Mouse (Mus musculus): ENCODE measurements around the gene Cblc. TPM values are rescaled to one million over a fixed set of nuclear protein-coding genes. Genes with fewer than 3 reads are reported as not detected.

Cblc gene
- polyA plus RNA-seq (2014; fragmentation: Nextera tagmentation; extraction: Ambion mirVana) = 4.7 TPM in 2 replicates

DNA sequence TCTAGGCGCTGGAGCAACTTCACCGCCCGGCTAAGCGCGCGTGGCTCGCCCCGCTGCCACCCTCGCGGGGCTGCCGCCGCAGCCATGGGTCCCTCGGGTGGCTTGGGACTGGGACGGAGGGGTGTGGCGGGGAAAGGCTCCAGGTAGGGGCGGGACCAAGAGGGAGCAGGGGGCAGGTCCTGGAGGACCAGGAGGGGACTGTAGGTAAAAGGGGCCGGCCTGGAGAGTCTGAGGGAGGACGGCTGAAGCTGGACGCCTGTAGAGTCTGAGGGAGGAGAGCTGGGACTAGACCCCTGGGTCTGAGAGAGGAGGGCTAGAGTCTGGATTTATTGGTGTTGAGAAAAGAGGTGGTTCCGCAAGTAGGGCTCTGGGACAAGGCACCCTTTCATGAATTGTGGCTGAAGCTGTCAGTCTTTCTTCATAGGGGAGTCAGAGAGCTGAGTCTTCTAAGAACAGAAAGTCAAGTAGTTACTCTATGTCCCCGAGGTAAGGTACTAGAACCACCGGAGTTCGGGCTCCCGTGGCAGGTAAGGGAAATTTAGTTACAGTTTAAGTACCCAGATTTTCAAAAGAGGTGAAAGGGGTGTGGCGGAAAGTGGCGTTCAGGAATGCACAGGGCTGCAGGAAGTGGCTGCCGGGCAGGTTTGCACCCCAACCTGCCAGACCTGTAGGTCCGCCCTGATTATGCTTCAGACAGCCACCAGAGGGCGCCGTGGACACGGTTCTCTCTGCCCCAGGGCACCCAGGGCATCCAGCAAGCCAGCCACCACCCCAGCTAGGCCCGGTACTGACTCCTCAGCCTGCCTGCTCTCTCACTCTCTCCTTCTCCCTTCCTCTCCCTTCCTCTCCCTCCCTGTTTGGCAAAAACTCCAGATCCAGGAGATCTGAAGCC, at the start of gene Cblc:
TSS of gene Cblc (minus strand) at position 113 of the 892 bp plus-strand sequence.
- no peaks in the 10 kb centered on the region for H3K9me3 ChIP-seq (ENCODE audit: control insufficient read depth, low read length)
- H3K27ac ChIP-seq (replicated peaks; ENCODE audit: low read depth, low read length) = peak within 1 kb of the TSS; percentile 35
- DNase-seq (ENCODE audit: low spot score) (peak; percentile 79), ATAC-seq (ENCODE audit: low read depth) (peak; percentile 90)
- 2% methylated on average over 32 of the region's 32 CpGs for WGBS
- peak within 1 kb of the TSS; percentile 34 for H3K4me3 ChIP-seq (ENCODE audit: low read depth, low read length)
- peak within 1 kb of the TSS; percentile 47 for H3K4me2 ChIP-seq (ENCODE audit: low read depth, low read length)
- H3K9ac ChIP-seq (ENCODE audit: low read depth, low read length) = peak within 1 kb of the TSS; percentile 50
- H3K36me3 ChIP-seq (ENCODE audit: control insufficient read depth, insufficient read depth, low read length) = no peaks in the 10 kb centered on the region
- peaks cover 25% of the 10 kb centered on the region for H3K27me3 ChIP-seq (replicated peaks; ENCODE audit: control insufficient read depth, insufficient read depth, low read length)
- H3K4me1 ChIP-seq (ENCODE audit: control insufficient read depth, insufficient read depth, low read length) = no peaks in the 10 kb centered on the region

DNA sequence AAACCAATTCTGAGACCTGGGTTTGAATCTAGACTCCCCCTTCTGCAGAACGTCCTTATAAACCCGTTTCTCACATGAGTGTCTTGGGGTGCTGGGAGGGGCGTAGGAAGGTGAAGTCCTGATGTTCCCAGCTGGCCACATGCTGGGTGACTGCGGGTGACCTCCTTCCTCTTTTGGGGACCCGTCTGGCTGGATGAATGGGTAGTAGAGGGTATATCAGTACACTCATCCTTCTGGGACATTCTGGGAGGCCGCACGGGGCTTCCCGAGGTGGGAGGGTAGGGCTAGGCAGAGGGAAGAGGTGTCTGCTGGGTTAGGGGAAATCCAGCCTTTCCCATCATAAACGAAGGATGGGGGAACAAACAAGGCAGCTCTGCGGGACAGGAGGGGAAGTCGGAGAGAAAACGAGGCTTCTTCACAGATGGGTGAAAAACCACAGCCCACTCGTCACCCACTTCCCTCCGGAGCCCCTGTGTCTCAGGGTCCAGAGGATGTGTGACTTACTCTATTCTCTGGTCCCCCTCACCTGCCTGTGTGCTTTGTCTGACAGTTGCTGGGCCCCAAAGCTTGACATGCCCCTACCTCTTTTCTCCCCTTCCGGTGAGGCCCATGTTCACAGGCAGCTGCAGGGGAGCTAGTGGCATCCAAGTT, 48.0 kb upstream of the Cblc start:
- 67% methylated on average over 15 of the region's 15 CpGs for WGBS
- Histone ChIP-seq H3K4me1 (ENCODE audit: control insufficient read depth, insufficient read depth, low read length) (no peaks in the 10 kb centered on the region), H3K27me3 (replicated peaks; ENCODE audit: control insufficient read depth, insufficient read depth, low read length) (peaks cover 17% of the 10 kb centered on the region), H3K36me3 (ENCODE audit: control insufficient read depth, insufficient read depth, low read length) (no peaks in the 10 kb centered on the region), H3K9ac (ENCODE audit: low read depth, low read length) (no peak overlapping the region), H3K27ac (replicated peaks; ENCODE audit: low read depth, low read length) (no peak overlapping the region), H3K9me3 (ENCODE audit: control insufficient read depth, low read length) (no peaks in the 10 kb centered on the region), H3K4me2 (ENCODE audit: low read depth, low read length) (no peak overlapping the region), H3K4me3 (ENCODE audit: low read depth, low read length) (no peak overlapping the region)
- DNase-seq (ENCODE audit: low spot score) (no peak), ATAC-seq (ENCODE audit: low read depth) (no peak)

DNA sequence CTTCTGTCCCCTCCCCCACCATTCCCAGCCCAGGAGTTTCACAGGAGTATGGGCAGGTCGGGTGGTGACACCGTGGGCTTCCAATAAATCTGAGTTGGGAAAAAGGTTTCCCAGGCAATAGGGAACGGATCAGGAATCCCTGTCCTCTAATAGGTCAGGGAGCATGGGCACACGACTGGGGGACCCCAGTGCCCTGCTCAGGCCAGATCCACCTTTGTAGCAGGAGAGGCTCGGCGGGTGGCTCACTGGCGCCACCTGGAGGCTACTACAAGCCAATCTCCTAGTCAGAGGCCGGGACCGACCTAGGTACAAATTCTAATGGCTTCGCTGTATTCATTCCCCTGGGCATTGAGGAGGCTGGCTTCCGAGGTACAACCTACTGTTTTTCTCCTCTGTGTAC, 47.0 kb upstream of the Cblc start:
- no peak overlapping the region for H3K4me2 ChIP-seq (ENCODE audit: low read depth, low read length)
- H3K27ac ChIP-seq (replicated peaks; ENCODE audit: low read depth, low read length) = no peak overlapping the region
- H3K36me3 ChIP-seq (ENCODE audit: control insufficient read depth, insufficient read depth, low read length) = no peaks in the 10 kb centered on the region
- H3K9ac ChIP-seq (ENCODE audit: low read depth, low read length) = no peak overlapping the region
- no peaks in the 10 kb centered on the region for H3K4me1 ChIP-seq (ENCODE audit: control insufficient read depth, insufficient read depth, low read length)
- DNase-seq (ENCODE audit: low spot score) (peak; percentile 64), ATAC-seq (ENCODE audit: low read depth) (no peak)
- no peaks in the 10 kb centered on the region for H3K9me3 ChIP-seq (ENCODE audit: control insufficient read depth, low read length)
- peaks cover 17% of the 10 kb centered on the region for H3K27me3 ChIP-seq (replicated peaks; ENCODE audit: control insufficient read depth, insufficient read depth, low read length)
- 2% methylated on average over 11 of the region's 11 CpGs for WGBS
- H3K4me3 ChIP-seq (ENCODE audit: low read depth, low read length) = no peak overlapping the region

DNA sequence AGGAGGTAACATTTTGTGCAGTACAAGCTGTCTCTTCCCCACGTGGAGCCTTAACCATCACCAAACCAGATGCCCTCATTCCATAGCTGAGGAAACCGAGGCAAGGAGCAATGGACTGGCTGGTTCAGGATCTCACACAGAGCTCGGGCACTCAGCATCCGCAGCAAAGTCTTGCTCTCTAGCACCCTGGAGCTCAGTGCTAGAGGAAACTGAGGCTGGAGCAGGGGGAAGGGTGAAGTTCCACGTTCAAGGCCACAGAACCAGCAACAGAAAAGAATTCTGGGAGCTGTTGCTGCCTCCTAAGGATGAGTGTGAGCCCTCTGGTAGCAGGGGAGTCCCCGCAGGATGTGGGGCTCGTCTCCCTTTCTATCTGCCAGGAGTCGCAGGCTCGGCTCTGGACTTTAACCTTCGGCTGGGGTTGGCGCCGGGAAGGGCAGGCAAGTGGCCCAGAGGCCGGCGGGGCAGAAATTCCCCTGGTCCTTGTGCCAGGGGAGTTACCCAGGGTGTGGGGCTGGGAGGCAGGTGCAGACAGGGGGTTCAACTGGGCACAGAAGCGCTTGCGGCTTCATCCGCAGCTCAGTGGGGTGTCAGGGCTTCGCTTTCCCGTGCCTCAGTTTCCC, 46.4 kb upstream of the Cblc start:
- Histone ChIP-seq H3K4me1 (ENCODE audit: control insufficient read depth, insufficient read depth, low read length) (no peaks in the 10 kb centered on the region), H3K4me3 (ENCODE audit: low read depth, low read length) (no peak overlapping the region), H3K9ac (ENCODE audit: low read depth, low read length) (no peak overlapping the region), H3K27ac (replicated peaks; ENCODE audit: low read depth, low read length) (no peak overlapping the region), H3K9me3 (ENCODE audit: control insufficient read depth, low read length) (no peaks in the 10 kb centered on the region), H3K27me3 (replicated peaks; ENCODE audit: control insufficient read depth, insufficient read depth, low read length) (peaks cover 13% of the 10 kb centered on the region), H3K4me2 (ENCODE audit: low read depth, low read length) (no peak overlapping the region), H3K36me3 (ENCODE audit: control insufficient read depth, insufficient read depth, low read length) (no peaks in the 10 kb centered on the region)
- DNase-seq (ENCODE audit: low spot score) = no peak
- WGBS = 30% methylated on average over 19 of the region's 19 CpGs
- ATAC-seq (ENCODE audit: low read depth) = no peak

DNA sequence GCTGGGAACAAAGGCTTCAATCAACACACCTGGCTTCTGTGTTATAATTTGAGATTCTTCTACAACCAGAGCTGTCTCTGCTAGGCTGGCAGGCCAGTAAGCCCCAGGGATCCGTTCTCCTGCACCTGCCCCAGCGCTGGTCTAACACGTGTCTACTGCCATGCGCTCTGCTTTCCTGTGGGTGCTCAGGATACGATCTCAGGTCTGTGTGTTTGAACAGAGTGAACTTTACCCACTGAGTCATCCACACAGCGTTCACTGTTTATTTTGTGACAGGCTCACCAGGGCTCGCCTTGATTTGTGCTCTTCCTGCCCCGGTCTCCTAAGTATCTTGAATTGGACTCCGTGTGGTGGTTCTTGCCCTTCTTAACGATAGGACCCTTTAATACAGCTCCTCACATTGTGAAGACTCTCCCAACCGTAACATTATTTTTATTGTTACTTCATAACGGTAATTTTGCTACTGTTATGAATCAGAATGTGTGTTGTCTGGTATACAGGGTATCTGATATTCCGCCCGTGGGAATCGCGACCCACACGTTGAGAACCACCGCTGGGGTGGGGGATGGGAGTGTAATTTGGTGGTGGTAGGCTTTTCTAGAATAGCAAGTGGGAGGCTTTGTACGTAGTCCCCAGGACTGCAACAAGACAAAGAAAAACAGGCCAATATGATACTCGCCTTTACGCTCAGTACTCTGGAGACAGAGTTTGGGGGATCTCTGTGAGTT, 45.2 kb upstream of the Cblc start:
- 83% methylated on average over 21 of the region's 21 CpGs for WGBS
- Histone ChIP-seq H3K27me3 (replicated peaks; ENCODE audit: control insufficient read depth, insufficient read depth, low read length) (peaks cover 12% of the 10 kb centered on the region), H3K9ac (ENCODE audit: low read depth, low read length) (no peak overlapping the region), H3K4me2 (ENCODE audit: low read depth, low read length) (no peak overlapping the region), H3K36me3 (ENCODE audit: control insufficient read depth, insufficient read depth, low read length) (no peaks in the 10 kb centered on the region), H3K4me3 (ENCODE audit: low read depth, low read length) (no peak overlapping the region), H3K27ac (replicated peaks; ENCODE audit: low read depth, low read length) (no peak overlapping the region), H3K4me1 (ENCODE audit: control insufficient read depth, insufficient read depth, low read length) (no peaks in the 10 kb centered on the region), H3K9me3 (ENCODE audit: control insufficient read depth, low read length) (no peaks in the 10 kb centered on the region)
- ATAC-seq (ENCODE audit: low read depth) = no peak
- no peak for DNase-seq (ENCODE audit: low spot score)

DNA sequence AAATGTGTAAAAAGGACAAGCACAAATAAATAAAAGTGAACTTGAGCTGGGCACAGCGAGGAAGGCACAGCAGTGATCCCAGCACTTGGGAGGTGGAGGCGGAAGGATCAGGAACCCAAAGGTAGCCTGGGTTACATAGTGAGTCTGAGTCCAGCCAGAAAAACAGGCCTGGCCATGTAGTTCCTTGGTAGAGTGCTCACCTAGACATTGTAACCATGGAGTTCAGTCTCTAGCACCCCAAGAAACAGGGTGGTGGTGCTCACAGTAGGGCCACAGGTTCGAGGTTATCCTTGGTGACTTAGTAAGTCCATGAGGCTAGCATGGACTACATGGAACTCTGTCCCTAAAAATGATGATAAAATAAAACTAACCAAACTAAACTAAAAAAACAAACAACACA, 44.3 kb upstream of the Cblc start:
- Histone ChIP-seq H3K9ac (ENCODE audit: low read depth, low read length) (no peak overlapping the region), H3K9me3 (ENCODE audit: control insufficient read depth, low read length) (no peaks in the 10 kb centered on the region), H3K4me3 (ENCODE audit: low read depth, low read length) (no peak overlapping the region), H3K27me3 (replicated peaks; ENCODE audit: control insufficient read depth, insufficient read depth, low read length) (peaks cover 12% of the 10 kb centered on the region), H3K36me3 (ENCODE audit: control insufficient read depth, insufficient read depth, low read length) (no peaks in the 10 kb centered on the region), H3K4me1 (ENCODE audit: control insufficient read depth, insufficient read depth, low read length) (no peaks in the 10 kb centered on the region), H3K27ac (replicated peaks; ENCODE audit: low read depth, low read length) (no peak overlapping the region), H3K4me2 (ENCODE audit: low read depth, low read length) (no peak overlapping the region)
- 80% methylated on average over 3 of the region's 3 CpGs for WGBS
- no peak for DNase-seq (ENCODE audit: low spot score)
- ATAC-seq (ENCODE audit: low read depth) = no peak

DNA sequence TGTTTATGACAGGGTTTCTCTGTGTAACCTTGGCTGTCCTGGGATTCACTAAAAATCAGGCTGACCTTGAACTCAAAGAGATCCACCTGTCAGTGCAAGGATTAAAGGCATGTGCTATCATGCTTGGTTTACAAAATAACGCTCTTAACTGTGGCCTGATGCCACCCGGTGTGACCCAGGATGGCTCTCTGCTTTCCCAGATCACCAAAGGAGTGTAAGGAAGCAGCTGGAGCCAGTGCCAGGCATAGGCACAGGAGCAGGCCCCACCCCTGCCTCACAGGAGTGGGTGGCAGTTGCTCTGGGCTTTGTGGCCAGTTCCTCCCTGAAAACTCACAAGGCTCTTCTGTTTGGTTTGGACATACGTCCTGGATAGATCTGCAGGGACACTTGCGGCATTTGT, 43.8 kb upstream of the Cblc start:
- Histone ChIP-seq H3K9ac (ENCODE audit: low read depth, low read length) (no peak overlapping the region), H3K9me3 (ENCODE audit: control insufficient read depth, low read length) (no peaks in the 10 kb centered on the region), H3K36me3 (ENCODE audit: control insufficient read depth, insufficient read depth, low read length) (no peaks in the 10 kb centered on the region), H3K4me1 (ENCODE audit: control insufficient read depth, insufficient read depth, low read length) (no peaks in the 10 kb centered on the region), H3K27me3 (replicated peaks; ENCODE audit: control insufficient read depth, insufficient read depth, low read length) (peaks cover 12% of the 10 kb centered on the region), H3K27ac (replicated peaks; ENCODE audit: low read depth, low read length) (no peak overlapping the region), H3K4me3 (ENCODE audit: low read depth, low read length) (no peak overlapping the region), H3K4me2 (ENCODE audit: low read depth, low read length) (no peak overlapping the region)
- ATAC-seq (ENCODE audit: low read depth) (no peak), DNase-seq (ENCODE audit: low spot score) (no peak)
- 72% methylated on average over 4 of the region's 4 CpGs for WGBS

DNA sequence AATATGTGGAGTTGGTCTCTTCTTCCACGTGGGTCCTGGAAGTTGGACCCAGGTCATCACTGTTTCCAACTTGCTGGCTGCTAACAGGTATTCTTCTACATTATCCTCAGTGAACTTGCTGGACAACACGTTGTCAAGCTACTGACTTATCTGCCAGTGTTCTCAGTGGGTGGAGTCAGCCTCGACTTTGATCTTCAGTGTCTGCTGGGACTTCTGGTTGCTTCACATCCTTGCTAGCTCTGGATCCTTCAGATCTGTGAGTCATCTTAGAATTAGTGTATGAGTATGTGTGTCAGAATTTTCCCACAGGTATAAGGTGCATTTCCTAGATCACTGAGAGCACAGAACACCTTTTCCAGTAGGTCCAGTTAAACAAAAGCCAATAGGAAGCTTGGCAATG, 40.2 kb upstream of the Cblc start:
- no peak overlapping the region for H3K4me3 ChIP-seq (ENCODE audit: low read depth, low read length)
- H3K27ac ChIP-seq (replicated peaks; ENCODE audit: low read depth, low read length) = no peak overlapping the region
- H3K36me3 ChIP-seq (ENCODE audit: control insufficient read depth, insufficient read depth, low read length) = no peaks in the 10 kb centered on the region
- H3K9me3 ChIP-seq (ENCODE audit: control insufficient read depth, low read length) = no peaks in the 10 kb centered on the region
- no peak for DNase-seq (ENCODE audit: low spot score)
- WGBS = 60% methylated on average over 3 of the region's 3 CpGs
- H3K9ac ChIP-seq (ENCODE audit: low read depth, low read length) = no peak overlapping the region
- H3K4me2 ChIP-seq (ENCODE audit: low read depth, low read length) = no peak overlapping the region
- no peak for ATAC-seq (ENCODE audit: low read depth)
- H3K27me3 ChIP-seq (replicated peaks; ENCODE audit: control insufficient read depth, insufficient read depth, low read length) = no peaks in the 10 kb centered on the region
- no peaks in the 10 kb centered on the region for H3K4me1 ChIP-seq (ENCODE audit: control insufficient read depth, insufficient read depth, low read length)

All from embryonic facial prominence, embryonic 14.5 days (tissue).